Mouse (Mus musculus) kidney, postnatal 0 days (tissue): ENCODE measurements around the gene Slc39a7. TPM values are rescaled to one million over a fixed set of nuclear protein-coding genes. Genes with fewer than 3 reads are reported as not detected.
"Not testable (repeated sequence)": the region's sequence is repeated elsewhere in the genome, so short reads cannot be mapped to it uniquely, and the experiment has no call there.

Source experiments
- ATAC-seq: fragments of 200-750 bp; cut with Nextera tagmentation; replicated peaks from 2 replicates; pipeline ENCODE4 v1.8.0; 2017; ENCODE audit warnings: low read depth, moderate number of reproducible peaks, moderate TSS enrichment, moderate library complexity; ENCODE audit not compliant: low FRiP score
- DNase-seq: peaks from one replicate; pipeline ENCODE4 v3.0.0-alpha.2; 2016; ENCODE audit warnings: low spot score
- H3K27ac ChIP-seq: fragments of 300-500 bp; sonication (generic); 2 replicates; pipeline ENCODE4 v1.5.1; 2014; ENCODE audit warnings: mild to moderate bottlenecking
- H3K27me3 ChIP-seq: fragments of 300-500 bp; sonication (generic); 2 replicates; pipeline ENCODE4 v1.6.1; 2014; ENCODE audit warnings: low read length, mixed read lengths; ENCODE audit not compliant: insufficient read depth
- H3K36me3 ChIP-seq: fragments of 300-500 bp; sonication (generic); 2 replicates; pipeline ENCODE4 v1.6.1; 2014; ENCODE audit warnings: low read length, mixed read lengths; ENCODE audit not compliant: insufficient read depth
- H3K4me1 ChIP-seq: fragments of 300-500 bp; sonication (generic); replicated peaks from 2 replicates; pipeline ENCODE4 v1.6.1; 2014; ENCODE audit warnings: antibody characterized with exemption, low read length, mixed read lengths; ENCODE audit not compliant: insufficient read depth
- H3K4me2 ChIP-seq: fragments of 300-500 bp; sonication (generic); 2 replicates; pipeline ENCODE4 v1.6.1; 2014; ENCODE audit warnings: mild to moderate bottlenecking, low read length, moderate library complexity, mixed read lengths
- H3K4me3 ChIP-seq: fragments of 300-500 bp; sonication (generic); replicated peaks from 2 replicates; pipeline ENCODE4 v1.5.1; 2014; ENCODE audit warnings: low read depth, low read length
- H3K9ac ChIP-seq: fragments of 300-500 bp; sonication (generic); 2 replicates; pipeline ENCODE4 v1.6.1; 2014; ENCODE audit warnings: low read depth, low read length
- H3K9me3 ChIP-seq: fragments of 300-500 bp; sonication (generic); replicated peaks from 2 replicates; pipeline ENCODE4 v1.6.1; 2016; ENCODE audit warnings: low read length, inconsistent platforms, mixed read lengths
- CTCF ChIP-seq: IDR thresholded peaks from 2 replicates; pipeline ENCODE4 v1.5.1; 2016; ENCODE audit warnings: antibody characterized with exemption, low read depth, mild to moderate bottlenecking, moderate library complexity
- WGBS: fragments of 180-500 bp; shearing (Covaris S2); extraction: QIAGEN DNeasy Blood & Tissue Kit; methylation state at CpG from one replicate; pipeline ENCODE4 v1.1.7; 2014; 5-methylcytosine and 5-hydroxymethylcytosine counted together
- polyA plus RNA-seq: library from polyadenylated mRNA; unstranded; fragments of >200 nt; fragmentation: Nextera tagmentation; extraction: Ambion mirVana; gene quantifications from 2 replicates; pipeline ENCODE4 v1.2.1, GENCODE M21; 2015

Slc39a7 gene
- polyA plus RNA-seq, 1 experiment from 2014 or later = 149 TPM

DNA sequence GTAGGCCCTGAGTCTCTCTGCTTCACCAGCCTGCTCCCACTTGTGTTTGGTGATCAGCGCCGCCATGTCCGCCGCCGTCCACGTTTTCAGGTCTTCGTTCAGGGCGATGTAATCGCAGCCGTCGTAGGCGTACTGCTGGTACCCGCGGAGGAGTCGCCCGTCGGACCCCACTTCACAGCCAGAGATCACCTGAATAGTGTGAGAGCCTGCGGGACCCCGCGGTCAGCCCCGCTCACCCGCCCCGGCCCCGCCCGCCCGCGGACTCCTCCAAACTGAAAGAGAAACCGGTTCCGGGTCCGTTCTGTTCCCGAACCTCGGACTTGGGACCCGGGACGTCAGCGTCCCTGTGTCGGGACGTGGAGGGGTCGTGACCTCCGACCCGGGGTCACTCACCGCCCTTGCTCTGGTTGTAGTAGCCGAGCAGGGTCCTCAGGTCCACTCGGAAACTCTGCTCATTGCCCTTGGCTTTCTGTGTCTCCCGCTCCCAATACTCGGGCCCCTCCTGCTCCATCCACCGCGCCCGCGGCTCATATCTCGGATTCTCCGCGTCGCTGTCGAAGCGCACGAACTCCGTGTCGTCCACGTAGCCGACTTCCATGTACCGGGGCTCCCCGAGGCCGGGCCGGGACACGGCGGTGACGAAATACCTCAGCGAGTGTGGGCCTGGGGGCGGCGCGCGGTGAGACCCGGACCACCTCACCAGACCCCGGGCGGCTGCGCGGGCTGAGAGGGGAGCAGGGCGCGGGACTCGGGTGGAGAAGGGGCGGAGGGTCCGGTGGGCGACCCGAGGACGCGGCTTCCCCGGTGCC lies 31.9 kb downstream of the Slc39a7 start:
- Histone ChIP-seq H3K9me3 (no peaks in the 10 kb centered on the region), H3K9ac (peak overlapping the region; percentile 47), H3K4me3 (peak overlapping the region; percentile 64), H3K4me1 (no peaks in the 10 kb centered on the region), H3K27me3 (no peaks in the 10 kb centered on the region), H3K27ac (no peak overlapping the region), H3K36me3 (no peaks in the 10 kb centered on the region), H3K4me2 (peak overlapping the region; percentile 99)
- WGBS = 2% methylated on average over 83 of the region's 87 CpGs
- ATAC-seq (peak; percentile 38), DNase-seq (no peak)
- TF ChIP-seq CTCF = no peak

DNA sequence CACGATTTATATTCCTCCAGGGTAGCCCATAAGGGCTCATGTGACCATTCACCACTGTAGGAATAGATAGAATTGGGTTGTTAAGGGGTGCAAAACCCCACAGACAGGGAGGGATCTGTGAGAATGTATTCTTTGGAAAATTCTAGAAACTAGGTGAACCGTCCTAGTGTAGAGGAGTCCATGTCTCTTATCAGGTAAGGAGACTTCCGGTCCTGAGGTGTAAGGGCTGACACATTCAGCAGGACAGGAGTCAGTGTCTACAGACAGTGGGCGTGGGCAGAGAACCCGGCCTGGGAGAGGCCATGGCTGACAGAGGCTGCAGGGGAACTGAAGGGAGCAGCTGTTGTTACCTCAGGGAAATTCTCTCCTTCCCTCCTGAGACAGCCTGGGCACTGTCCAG lies 32.8 kb downstream of the Slc39a7 start:
- not testable (repeated sequence) for H3K4me1 ChIP-seq, H3K9ac ChIP-seq, ATAC-seq, H3K27ac ChIP-seq, DNase-seq, H3K36me3 ChIP-seq, H3K9me3 ChIP-seq, H3K27me3 ChIP-seq, H3K4me2 ChIP-seq, H3K4me3 ChIP-seq
- 55% methylated on average over 5 of the region's 5 CpGs for WGBS

- not testable (repeated sequence) for DNase-seq
- 85% methylated on average over 2 of the region's 2 CpGs for WGBS
Measured at GRCm38 (mm10) chr17:33997025-33997424, 34.5 kb downstream of the Slc39a7 start.

GRCm38 (mm10) chr17:33995651-33996050 lies 35.8 kb downstream of the Slc39a7 start:
- no peaks in the 10 kb centered on the region for H3K4me1 ChIP-seq
- WGBS = 30% methylated on average over 3 of the region's 3 CpGs

More at GRCm38 (mm10) chr17:33997025-33997424, 34.5 kb downstream of the Slc39a7 start:
- H3K27ac ChIP-seq, H3K4me2 ChIP-seq, H3K4me1 ChIP-seq, H3K36me3 ChIP-seq, H3K9ac ChIP-seq, H3K9me3 ChIP-seq, H3K4me3 ChIP-seq, H3K27me3 ChIP-seq, ATAC-seq: not testable (repeated sequence)

GRCm38 (mm10) chr17:33994959-33995358 lies 36.5 kb downstream of the Slc39a7 start:
- no peaks in the 10 kb centered on the region for H3K4me1 ChIP-seq
- DNase-seq (no peak), ATAC-seq (no peak)
- no peak overlapping the region for H3K4me2 ChIP-seq
- TF ChIP-seq CTCF = no peak
- no peaks in the 10 kb centered on the region for H3K9me3 ChIP-seq
- no peak overlapping the region for H3K27ac ChIP-seq
- no peak overlapping the region for H3K4me3 ChIP-seq
- H3K36me3 ChIP-seq = no peaks in the 10 kb centered on the region
- H3K27me3 ChIP-seq = no peaks in the 10 kb centered on the region
- 93% methylated on average over 8 of the region's 8 CpGs for WGBS
- H3K9ac ChIP-seq = no peak overlapping the region

More at GRCm38 (mm10) chr17:33995651-33996050, 35.8 kb downstream of the Slc39a7 start:
- H3K9me3 ChIP-seq = no peaks in the 10 kb centered on the region
- no peak overlapping the region for H3K4me2 ChIP-seq
- H3K9ac ChIP-seq = no peak overlapping the region
- ATAC-seq (no peak), DNase-seq (no peak)
- H3K4me3 ChIP-seq = no peak overlapping the region
- H3K27me3 ChIP-seq = no peaks in the 10 kb centered on the region
- no peak overlapping the region for H3K27ac ChIP-seq
- no peak for TF ChIP-seq CTCF
- H3K36me3 ChIP-seq = no peaks in the 10 kb centered on the region

- Histone ChIP-seq H3K27ac (no peak overlapping the region), H3K4me2 (no peak overlapping the region), H3K9me3 (no peaks in the 10 kb centered on the region), H3K27me3 (no peaks in the 10 kb centered on the region), H3K36me3 (no peaks in the 10 kb centered on the region), H3K4me3 (no peak overlapping the region), H3K4me1 (no peaks in the 10 kb centered on the region), H3K9ac (no peak overlapping the region)
- no peak for ATAC-seq
- peak; percentile 88 for TF ChIP-seq CTCF
- WGBS = 31% methylated on average over 10 of the region's 10 CpGs
- peak; percentile 82 for DNase-seq
Measured at GRCm38 (mm10) chr17:33991788-33992664, 39.5 kb downstream of the Slc39a7 start.
